Mouse (Mus musculus): Measurements from ENCODE around the gene Zdhhc6.

Zdhhc6 gene

GRCm38 (mm10) chr19:55257656-55258375, 58.0 kb downstream of the Zdhhc6 start:
- DNase-seq (ENCODE audit: low spot score), result peak; percentile 61

- no peak for DNase-seq (ENCODE audit: low spot score)
Measured at GRCm38 (mm10) chr19:55256156-55256555, 59.7 kb downstream of the Zdhhc6 start.

- DNase-seq (ENCODE audit: low spot score), result peak; percentile 37
Measured at GRCm38 (mm10) chr19:55254513-55255016, 61.3 kb downstream of the Zdhhc6 start.

- peak; percentile 65 for DNase-seq (ENCODE audit: low spot score)
Measured at GRCm38 (mm10) chr19:55253570-55254441, 62.0 kb downstream of the Zdhhc6 start.

- no peak for DNase-seq (ENCODE audit: low spot score)
Measured at GRCm38 (mm10) chr19:55253239-55253569, 62.6 kb downstream of the Zdhhc6 start.

GRCm38 (mm10) chr19:55251383-55252124, 64.3 kb downstream of the Zdhhc6 start, which contains the start of gene Acsl5:
Gene Acsl5, plus strand, starts transcription at chr19:55251938.
- DNase-seq (ENCODE audit: low spot score), result no peak

GRCm38 (mm10) chr19:55250451-55250850, 65.4 kb downstream of the Zdhhc6 start:
- DNase-seq (ENCODE audit: low spot score), result no peak

GRCm38 (mm10) chr19:55247991-55248520, 67.8 kb downstream of the Zdhhc6 start:
- DNase-seq (ENCODE audit: low spot score), result no peak

GRCm38 (mm10) chr19:55247563-55247962, 68.3 kb downstream of the Zdhhc6 start:
- DNase-seq (ENCODE audit: low spot score), result no peak

GRCm38 (mm10) chr19:55244791-55245231, 71.0 kb downstream of the Zdhhc6 start:
- peak; percentile 37 for DNase-seq (ENCODE audit: low spot score)

- DNase-seq (ENCODE audit: low spot score), result no peak
Measured at GRCm38 (mm10) chr19:55241186-55241645, 74.6 kb downstream of the Zdhhc6 start, which contains the start of gene Gucy2g. Gene Gucy2g, minus strand, starts transcription at chr19:55241236.

GRCm38 (mm10) chr19:55239766-55240426, 75.9 kb downstream of the Zdhhc6 start:
- no peak for DNase-seq (ENCODE audit: low spot score)

- no peak for DNase-seq (ENCODE audit: low spot score)
Measured at GRCm38 (mm10) chr19:55236564-55236963, 79.3 kb downstream of the Zdhhc6 start.

- DNase-seq (ENCODE audit: low spot score), result no peak
Measured at GRCm38 (mm10) chr19:55236026-55236425, 79.8 kb downstream of the Zdhhc6 start.

- DNase-seq (ENCODE audit: low spot score), result peak; percentile 53
Measured at GRCm38 (mm10) chr19:55232136-55232535, 83.7 kb downstream of the Zdhhc6 start.

- DNase-seq (ENCODE audit: low spot score), result no peak
Measured at GRCm38 (mm10) chr19:55231081-55231480, 84.8 kb downstream of the Zdhhc6 start.

- no peak for DNase-seq (ENCODE audit: low spot score)
Measured at GRCm38 (mm10) chr19:55227135-55227534, 88.7 kb downstream of the Zdhhc6 start.

- DNase-seq (ENCODE audit: low spot score), result no peak
Measured at GRCm38 (mm10) chr19:55226621-55227020, 89.2 kb downstream of the Zdhhc6 start.

GRCm38 (mm10) chr19:55222268-55222667, 93.6 kb downstream of the Zdhhc6 start:
- no peak for DNase-seq (ENCODE audit: low spot score)
